Mouse (Mus musculus) Muller cell, postnatal 12 days (primary cell): Measurements from ENCODE around the gene Bcas3.
A peak's percentile ranks its signal among the peaks of the same experiment; 100 is the strongest.

Experiments used
- DNase-seq: peaks from one replicate; pipeline ENCODE4 v3.0.0-alpha.2; 2015; ENCODE audit errors: inconsistent ontology term

The Bcas3 gene

DNA sequence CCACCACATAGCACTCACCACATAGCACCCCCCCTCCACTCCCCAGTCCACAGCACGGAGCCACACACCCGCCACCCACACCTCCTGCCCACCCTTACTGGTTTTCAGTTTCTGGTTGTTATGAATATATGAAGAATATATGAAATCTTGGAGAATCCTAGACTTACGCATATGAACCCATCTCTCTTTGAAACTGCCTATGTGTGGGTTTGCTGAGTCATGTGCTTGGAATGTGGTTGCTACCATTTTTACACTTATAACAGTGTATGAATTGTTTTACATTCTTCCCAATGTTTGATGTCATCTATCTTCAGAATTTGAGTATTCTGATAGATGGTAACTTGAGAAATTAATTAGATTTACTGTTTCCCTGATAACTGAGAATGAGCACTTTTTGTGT, 26.1 kb downstream of the Bcas3 start:
- no peak for DNase-seq

DNA sequence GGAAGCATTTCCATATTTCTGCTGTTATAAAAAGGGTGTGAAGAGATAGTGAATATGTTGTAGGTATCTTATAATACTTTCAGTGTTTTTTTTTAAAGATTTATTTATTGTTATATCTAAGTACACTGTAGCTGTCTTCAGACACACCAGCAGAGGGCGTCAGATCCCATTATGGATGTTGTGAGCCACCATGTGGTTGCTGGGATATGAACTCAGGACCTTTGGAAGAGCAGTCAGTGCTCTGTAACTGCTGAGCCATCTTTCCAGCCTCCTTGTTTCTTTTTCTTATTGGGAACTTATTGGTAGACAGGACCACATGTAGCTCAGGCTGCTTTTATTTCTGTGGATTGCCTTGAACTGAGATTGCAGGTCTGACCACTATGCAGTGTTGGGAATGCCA, 27.1 kb downstream of the Bcas3 start:
- no peak for DNase-seq

GRCm38 (mm10) chr11:85382055-85382454, 29.1 kb downstream of the Bcas3 start:
- peak; percentile 80 for DNase-seq

GRCm38 (mm10) chr11:85383975-85384821, 31.2 kb downstream of the Bcas3 start:
- DNase-seq, result peak; percentile 86

DNA sequence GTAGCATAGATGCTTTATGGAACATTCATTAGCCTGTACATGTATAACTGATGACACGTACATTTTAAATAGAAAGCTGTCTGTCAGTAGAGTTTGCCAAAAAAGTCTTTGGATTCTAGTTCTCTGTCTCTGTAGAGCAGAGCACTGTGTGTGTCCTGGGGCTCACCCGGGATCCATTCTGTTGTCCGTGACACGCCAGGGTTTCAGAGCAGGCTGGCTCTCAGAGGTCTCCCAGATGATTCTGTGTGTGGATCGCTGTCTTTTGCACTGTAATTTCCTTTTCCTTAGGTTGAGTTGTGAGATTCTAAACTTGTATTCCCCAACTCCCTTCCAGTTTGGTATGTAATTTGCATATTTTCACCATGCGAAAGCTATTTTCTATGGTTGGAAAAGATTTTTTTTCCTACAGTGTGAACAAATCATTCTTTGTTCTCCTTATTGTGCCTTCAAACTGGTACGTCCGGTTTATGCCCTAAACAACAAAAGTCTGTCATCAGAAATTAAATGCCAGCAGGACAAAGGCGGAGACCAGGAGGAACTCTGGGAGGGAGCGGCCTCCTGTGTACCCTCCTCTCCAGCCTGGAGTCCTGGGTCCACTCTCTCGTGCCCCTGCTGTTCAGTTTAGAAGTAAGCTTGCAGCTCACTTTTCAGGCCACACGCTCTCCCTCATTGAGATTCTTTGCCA, 39.4 kb downstream of the Bcas3 start:
- peak; percentile 93 for DNase-seq

- no peak for DNase-seq
Observed at GRCm38 (mm10) chr11:85392864-85393220, 39.9 kb downstream of the Bcas3 start.

- DNase-seq, result peak; percentile 56
Observed at GRCm38 (mm10) chr11:85393990-85394389, 41.0 kb downstream of the Bcas3 start.

GRCm38 (mm10) chr11:85395361-85395760, 42.4 kb downstream of the Bcas3 start:
- DNase-seq, result peak; percentile 40

GRCm38 (mm10) chr11:85406531-85406930, 53.6 kb downstream of the Bcas3 start:
- no peak for DNase-seq

GRCm38 (mm10) chr11:85407700-85408099, 54.7 kb downstream of the Bcas3 start:
- no peak for DNase-seq

- DNase-seq, result no peak
Observed at GRCm38 (mm10) chr11:85412319-85412718, 59.4 kb downstream of the Bcas3 start.

DNA sequence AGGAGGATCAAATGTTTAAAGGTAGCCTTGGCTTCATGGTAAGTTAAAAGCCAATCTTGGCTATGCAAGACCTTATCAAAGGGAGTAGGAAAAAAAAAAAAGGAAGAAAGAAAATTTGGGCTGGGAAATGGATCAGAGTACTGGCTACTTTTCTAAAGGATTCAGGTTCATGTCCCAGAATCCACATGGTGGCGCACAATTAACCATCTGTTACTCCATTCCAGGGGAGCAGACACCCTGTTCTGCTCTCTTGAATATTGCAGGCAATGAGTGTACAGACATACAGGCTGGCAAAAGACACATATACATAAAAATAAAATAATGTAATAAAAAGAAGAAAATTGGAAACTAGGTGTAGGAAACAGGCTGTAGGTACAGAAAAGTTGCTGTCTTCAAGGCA, 61.5 kb downstream of the Bcas3 start:
- no peak for DNase-seq

DNA sequence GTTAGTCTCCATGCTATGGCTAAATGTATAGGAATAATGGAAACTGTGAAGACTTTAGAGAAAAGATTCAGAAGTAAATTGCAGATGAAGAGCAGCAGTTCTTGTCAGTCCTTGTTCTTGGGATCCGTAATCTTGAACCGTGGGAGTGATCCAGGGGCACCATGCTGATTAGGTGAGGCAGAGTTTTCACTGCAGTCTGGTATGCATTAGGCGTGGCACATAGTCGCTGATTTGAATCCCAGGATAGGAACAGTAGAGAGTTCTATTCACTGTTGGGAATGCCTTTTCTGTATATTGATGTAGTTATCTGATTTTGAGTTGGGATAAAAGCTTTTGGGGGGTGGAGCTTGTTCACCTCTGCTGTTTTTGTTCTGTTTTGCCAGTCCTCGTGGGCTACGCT, 74.4 kb downstream of the Bcas3 start:
- no peak for DNase-seq

DNA sequence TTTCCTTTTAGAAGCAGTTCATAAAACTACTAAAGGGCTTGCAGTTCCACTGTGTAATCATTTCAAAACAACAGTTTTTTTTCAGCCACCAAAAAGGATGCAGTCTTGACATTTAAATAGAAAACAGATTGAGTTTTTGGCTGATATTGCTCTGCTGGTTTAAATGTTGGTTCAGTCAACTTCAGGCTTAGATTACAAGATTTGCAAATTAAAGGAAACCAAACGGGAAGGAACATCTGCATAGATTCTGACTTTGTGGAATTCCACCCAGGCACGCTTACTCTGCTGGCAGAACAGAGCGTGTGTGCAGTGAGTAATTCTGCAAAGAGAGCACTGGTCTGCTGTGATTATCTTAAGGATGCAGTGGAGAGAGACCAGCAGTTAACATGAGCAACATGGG, 75.3 kb downstream of the Bcas3 start:
- DNase-seq, result peak; percentile 36

DNA sequence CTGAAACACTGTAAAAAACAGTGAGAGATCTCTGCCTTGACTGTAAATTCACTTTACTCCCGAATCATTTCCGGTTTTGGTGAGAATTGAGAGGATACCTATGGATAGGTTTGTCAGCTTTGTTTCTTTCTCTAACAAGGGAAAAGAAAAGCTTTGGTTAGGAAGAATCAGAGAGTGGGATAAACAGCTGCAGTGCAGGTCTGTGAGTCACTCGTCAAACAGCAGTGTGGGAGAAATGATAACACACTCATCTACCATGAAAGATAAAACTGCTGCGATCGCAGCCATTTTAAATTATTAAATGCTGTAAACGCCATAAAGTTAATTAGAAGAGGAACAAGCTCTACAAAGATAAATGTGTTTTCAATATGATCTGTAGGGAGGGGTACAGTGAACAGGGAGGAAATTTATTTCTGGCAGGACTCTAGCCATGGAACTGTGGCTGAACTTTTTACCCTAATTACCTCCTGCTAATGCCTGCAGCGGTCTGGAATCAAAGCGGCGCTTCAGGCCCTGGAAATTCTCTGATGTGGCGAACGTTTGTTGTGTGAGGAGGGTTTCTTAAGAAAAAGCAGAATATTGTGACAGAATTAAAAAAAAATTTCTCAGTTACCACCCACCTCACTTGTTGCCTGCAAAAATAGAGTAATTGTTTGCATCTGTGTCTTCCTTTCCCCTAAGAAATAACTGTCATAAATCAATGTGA, 77.9 kb downstream of the Bcas3 start:
- DNase-seq, result peak; percentile 73

DNA sequence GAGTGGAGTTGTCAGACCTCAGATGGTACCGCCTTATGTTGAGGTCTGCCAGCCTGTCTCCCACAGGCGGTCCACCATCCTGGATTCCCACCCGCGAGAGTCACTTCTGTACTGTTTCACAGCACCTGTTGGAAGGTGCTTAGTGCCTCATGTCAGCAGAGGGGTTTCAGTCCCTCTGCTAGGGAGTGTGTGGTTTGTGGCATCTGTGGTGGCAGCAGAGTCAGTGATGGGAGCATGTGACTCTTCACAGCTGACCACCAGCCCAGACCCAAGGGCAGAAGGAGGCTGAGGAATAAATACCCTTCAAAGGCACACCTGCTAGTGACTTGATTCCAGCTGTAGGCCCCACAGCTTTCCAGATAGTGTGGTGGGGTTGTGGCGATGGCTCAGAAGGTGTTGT, 94.4 kb downstream of the Bcas3 start:
- DNase-seq, result no peak

DNA sequence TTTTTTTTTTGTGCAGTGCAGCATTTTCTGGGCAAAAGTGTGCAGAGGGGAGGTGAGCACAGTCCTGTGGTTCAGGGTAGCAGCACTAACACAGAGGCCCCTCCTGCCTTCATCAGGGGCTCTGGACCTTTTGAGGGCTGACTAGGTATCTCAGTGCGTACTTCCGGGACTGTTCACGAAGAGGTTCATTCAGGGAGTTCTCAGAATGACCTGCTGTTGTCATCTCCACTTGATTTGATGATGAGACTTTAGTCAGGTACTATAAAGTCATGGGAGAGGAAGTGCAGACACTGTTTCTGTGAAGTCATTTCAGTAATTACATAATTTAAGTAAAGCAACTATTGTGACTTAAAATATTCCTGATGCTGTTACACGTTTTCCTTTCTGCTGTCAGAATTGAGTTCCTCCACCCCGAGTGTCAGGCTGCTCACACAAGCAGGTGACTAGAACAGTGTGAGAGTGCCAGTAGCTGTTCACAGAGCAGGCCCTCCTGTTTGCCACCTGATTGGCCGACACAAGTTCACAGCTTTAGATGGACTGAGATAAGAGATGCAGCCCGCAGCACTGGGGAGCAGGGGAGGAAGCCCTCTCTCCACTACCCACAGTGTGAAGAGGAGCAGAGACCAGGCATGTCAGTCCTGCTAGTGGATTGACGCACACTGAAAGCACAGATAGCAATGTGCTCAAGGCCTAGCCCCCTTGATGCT, 100.8 kb downstream of the Bcas3 start:
- no peak for DNase-seq

- no peak for DNase-seq
Observed at GRCm38 (mm10) chr11:85454305-85454682, 101.3 kb downstream of the Bcas3 start.

- DNase-seq, result peak; percentile 37
Observed at GRCm38 (mm10) chr11:85461536-85461935, 108.6 kb downstream of the Bcas3 start.

DNA sequence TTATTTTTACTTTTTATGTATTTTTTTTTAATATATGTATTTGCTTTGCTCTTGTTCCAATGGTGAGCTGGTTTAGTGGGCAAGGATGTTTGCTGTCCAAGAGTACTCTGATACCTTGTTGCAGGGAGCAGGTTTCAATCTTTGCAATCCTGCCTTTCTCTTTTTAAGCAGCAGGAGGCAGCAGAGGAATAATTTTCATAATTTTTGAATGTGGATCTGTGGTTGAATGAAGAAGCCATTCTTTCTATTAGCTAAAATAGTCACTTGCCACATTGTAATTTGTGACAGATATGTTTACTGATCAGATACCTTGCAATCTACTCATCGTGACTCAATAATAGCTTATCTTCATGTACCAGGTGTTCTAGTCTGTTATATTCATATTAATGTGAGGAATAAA, 116.6 kb downstream of the Bcas3 start:
- DNase-seq, result peak; percentile 53

DNA sequence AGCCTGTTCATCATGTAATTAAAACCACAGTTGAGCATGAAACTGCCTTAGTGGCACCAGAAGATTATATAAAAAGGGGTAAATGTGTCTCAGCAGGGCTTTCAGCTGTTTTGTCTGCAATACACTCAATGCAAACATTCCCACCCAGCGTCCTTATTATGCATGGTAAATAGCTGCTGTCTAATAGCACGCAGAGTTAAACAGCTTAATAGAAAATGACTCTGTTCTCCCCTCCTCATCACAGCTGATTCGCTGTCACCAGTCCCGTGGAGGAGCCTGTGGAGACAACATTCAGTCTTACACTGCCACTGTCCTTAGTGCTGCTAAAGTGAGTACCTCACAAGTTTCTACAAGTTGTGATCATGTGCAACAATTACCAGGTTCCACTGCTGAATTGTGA, 117.5 kb downstream of the Bcas3 start:
- DNase-seq, result no peak

DNA sequence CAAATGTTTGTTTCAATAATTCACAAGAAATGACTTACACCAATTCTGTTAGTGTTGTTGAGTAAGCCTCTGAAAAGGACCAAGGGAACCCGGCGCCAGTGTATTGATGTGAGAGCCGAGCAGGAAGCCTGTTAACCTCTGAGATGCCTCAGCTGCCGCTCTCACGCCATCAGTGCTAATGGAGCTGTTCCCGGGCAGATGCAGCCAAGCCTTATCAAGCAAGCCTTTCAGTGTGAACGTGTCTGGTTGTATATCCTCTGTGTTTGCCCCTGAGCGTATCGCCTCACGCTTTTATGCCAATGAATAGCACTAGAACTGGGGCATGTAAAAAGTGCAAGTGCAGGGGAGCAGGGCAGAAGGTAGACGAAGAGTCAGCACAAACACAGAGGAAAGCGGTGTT, 121.4 kb downstream of the Bcas3 start:
- peak; percentile 39 for DNase-seq
